Mouse (Mus musculus) heart, embryonic 11.5 days (tissue): ENCODE results near the gene Gm20831. TPM values are rescaled to one million over a fixed set of nuclear protein-coding genes. Genes with fewer than 3 reads are reported as not detected.
"Not testable (repeated sequence)": the region's sequence is repeated elsewhere in the genome, so short reads cannot be mapped to it uniquely, and the experiment has no call there.

ENCODE experiments used
- ATAC-seq: fragments of 200-750 bp; cut with Nextera tagmentation; replicated peaks from 2 replicates; pipeline ENCODE4 v1.8.0; 2017; ENCODE audit warnings: moderate library complexity; ENCODE audit not compliant: insufficient number of reproducible peaks, low FRiP score, low TSS enrichment
- H3K27ac ChIP-seq: fragments of 300-500 bp; sonication (generic); 2 replicates; pipeline ENCODE4 v1.5.1; 2014; ENCODE audit warnings: mild to moderate bottlenecking, low read depth, low read length
- H3K27me3 ChIP-seq: fragments of 300-500 bp; sonication (generic); 2 replicates; pipeline ENCODE4 v1.6.1; 2014; ENCODE audit warnings: mild to moderate bottlenecking, low read length, mixed read lengths; ENCODE audit not compliant: control insufficient read depth, insufficient read depth
- H3K36me3 ChIP-seq: fragments of 300-500 bp; sonication (generic); 2 replicates; pipeline ENCODE4 v1.6.1; 2014; ENCODE audit warnings: mild to moderate bottlenecking, low read length, moderate library complexity, mixed read lengths; ENCODE audit not compliant: control insufficient read depth, insufficient read depth
- H3K4me1 ChIP-seq: fragments of 300-500 bp; sonication (generic); 2 replicates; pipeline ENCODE4 v1.6.1; 2014; ENCODE audit warnings: low read length; ENCODE audit not compliant: control insufficient read depth, insufficient read depth
- H3K4me2 ChIP-seq: fragments of 300-500 bp; sonication (generic); 2 replicates; pipeline ENCODE4 v1.6.1; 2014; ENCODE audit warnings: mild to moderate bottlenecking, moderate library complexity
- H3K4me3 ChIP-seq: fragments of 300-500 bp; sonication (generic); 2 replicates; pipeline ENCODE4 v1.5.1; 2014; ENCODE audit warnings: low read depth, low read length
- H3K9ac ChIP-seq: fragments of 300-500 bp; sonication (generic); 2 replicates; pipeline ENCODE4 v1.6.1; 2014; ENCODE audit warnings: mild to moderate bottlenecking, low read depth, low read length, moderate library complexity
- H3K9me3 ChIP-seq: fragments of 300-500 bp; sonication (generic); replicated peaks from 2 replicates; pipeline ENCODE4 v1.6.1; 2016; ENCODE audit warnings: low read length; ENCODE audit not compliant: control insufficient read depth
- WGBS: fragments of 180-500 bp; shearing (Covaris S2); extraction: QIAGEN DNeasy Blood & Tissue Kit; methylation state at CpG from one replicate; pipeline ENCODE4 v1.1.7; 2014; ENCODE audit not compliant: insufficient replicate concordance; 5-methylcytosine and 5-hydroxymethylcytosine counted together
- polyA plus RNA-seq: library from polyadenylated mRNA; unstranded; fragments of >200 nt; fragmentation: Nextera tagmentation; extraction: Ambion mirVana; gene quantifications from 2 replicates; pipeline ENCODE4 v1.2.1, GENCODE M21; 2014

The Gm20831 gene
- not detected in 2 replicates for polyA plus RNA-seq

DNA sequence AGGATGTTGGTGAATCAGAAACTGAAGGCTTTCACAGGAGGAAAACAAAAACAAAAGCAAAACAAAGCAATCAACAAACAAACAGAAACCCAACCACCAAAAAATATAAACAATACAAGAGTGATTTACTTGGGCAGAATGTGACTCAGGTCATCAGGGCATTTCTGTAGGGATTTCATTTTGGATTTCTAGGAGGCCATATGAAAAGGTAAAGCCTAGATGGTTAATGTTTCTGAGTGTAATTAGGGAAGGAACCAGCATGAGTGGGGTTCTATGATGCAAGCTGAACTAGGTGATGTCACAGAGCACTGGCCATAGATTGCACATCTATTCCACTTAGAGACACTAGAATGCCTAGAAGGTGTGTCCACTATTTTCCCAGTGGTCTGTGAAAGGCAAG lies at the start of gene Gm20831, which contains the start of gene Gm20772:
Gm20831 (plus strand) TSS at position 301 of the 400 bp plus-strand sequence.
Gm20772 (plus strand) TSS at position 301 of the 400 bp plus-strand sequence.
- not testable (repeated sequence) for H3K4me1 ChIP-seq, H3K27me3 ChIP-seq, H3K9me3 ChIP-seq, H3K4me2 ChIP-seq, H3K36me3 ChIP-seq, H3K4me3 ChIP-seq, ATAC-seq, H3K27ac ChIP-seq, H3K9ac ChIP-seq

DNA sequence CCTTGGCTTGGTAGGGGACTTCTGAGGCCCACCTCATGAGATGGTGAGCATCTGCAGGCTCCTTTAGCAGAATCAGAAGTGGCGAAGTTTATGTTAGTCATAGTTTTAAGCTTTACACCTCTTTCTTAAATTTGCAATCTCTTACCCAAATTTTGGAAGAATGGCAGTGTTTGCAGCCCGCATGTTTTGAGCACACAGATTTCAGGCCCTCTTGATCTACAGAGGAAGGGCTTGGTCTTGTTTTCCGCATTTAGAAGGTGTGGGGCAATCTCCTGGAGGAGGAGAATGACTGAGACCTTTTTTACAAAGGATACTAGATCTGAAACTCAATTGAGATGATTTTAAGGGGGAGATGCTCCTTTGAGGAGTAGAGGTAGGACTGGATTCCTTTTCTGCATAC lies 28.4 kb upstream of the Gm20831 start, which contains the start of gene Gm21904:
Gm21904 (minus strand) TSS at position 101 of the 400 bp plus-strand sequence.
- H3K9ac ChIP-seq, H3K27ac ChIP-seq, H3K4me1 ChIP-seq, ATAC-seq, H3K4me2 ChIP-seq, H3K36me3 ChIP-seq, H3K4me3 ChIP-seq, H3K27me3 ChIP-seq, H3K9me3 ChIP-seq: not testable (repeated sequence)
- WGBS = no CpG with 5 or more reads among the region's 3 CpGs

DNA sequence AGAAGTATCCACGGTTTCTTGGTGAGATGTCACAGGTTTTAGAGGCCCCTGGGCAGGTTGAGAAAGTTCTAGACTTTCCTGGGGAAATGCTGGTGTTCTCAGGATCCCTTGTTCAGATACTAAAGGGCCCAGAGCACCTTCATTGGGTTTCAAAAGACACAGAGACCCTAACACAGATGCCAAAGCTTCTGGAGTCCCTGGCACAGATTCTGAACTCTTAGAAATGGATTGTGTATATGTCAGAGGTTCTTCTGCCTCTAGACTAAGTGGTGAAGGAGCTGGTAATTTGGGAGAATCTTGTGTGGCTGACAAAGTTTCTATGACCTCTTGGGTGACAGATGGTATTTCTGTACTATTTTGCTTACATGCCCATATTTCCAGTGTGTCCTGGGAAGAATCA lies 62.7 kb downstream of the Gm20831 start, which contains the start of gene Srsy:
Srsy (minus strand) TSS at position 101 of the 400 bp plus-strand sequence.
- H3K4me2 ChIP-seq, H3K4me1 ChIP-seq, ATAC-seq, H3K4me3 ChIP-seq, H3K9me3 ChIP-seq, H3K27ac ChIP-seq, H3K9ac ChIP-seq, H3K27me3 ChIP-seq, H3K36me3 ChIP-seq: not testable (repeated sequence)
- no CpG with 5 or more reads among the region's 1 CpGs for WGBS

Other genes with a start within 250 kb of the Gm20831 start
- gene Gm21904, start 28.5 kb upstream of the Gm20831 start, polyA plus RNA-seq = not detected in 2 replicates
- not detected in 2 replicates for gene Gm20772, start within 50 bp of the Gm20831 start, polyA plus RNA-seq
- gene Srsy, start 62.6 kb downstream of the Gm20831 start, polyA plus RNA-seq = not detected in 2 replicates
- not detected in 2 replicates for gene Gm21764, start 187.1 kb downstream of the Gm20831 start, polyA plus RNA-seq
- gene Ssty1, start 214.4 kb downstream of the Gm20831 start, polyA plus RNA-seq = not detected in 2 replicates